Mouse (Mus musculus) kidney, adult 11 months (tissue): Measurements from ENCODE around the gene Sfxn5.

Experiments used
- DNase-seq: peaks from one replicate; pipeline ENCODE4 v3.0.0; 2022

Gene Sfxn5

GRCm38 (mm10) chr6:85333000-85333669 is at the start of gene Sfxn5:
Sfxn5 (minus strand) TSS chr6:85333422.
- DNase-seq = peak; percentile 96

DNA sequence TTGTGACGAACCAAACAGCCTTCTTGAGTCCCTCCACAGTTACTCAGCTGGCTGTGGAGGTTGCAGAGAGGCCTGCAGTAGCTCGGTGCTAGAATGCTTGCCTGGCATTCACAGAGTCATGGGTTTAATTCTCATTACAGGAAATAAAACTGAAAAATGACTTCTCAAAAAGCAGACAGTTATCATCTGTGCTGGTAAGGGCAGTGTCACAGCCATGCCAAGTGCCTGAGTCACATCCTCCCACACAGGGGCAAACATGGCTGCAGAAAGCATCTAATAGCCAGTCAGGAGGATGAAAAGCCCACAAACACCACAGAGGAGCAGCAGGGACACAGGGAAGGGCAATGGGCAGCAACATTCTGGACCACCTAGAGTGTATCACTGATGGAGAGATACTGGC is 49.6 kb upstream of the Sfxn5 start:
- DNase-seq = no peak

DNA sequence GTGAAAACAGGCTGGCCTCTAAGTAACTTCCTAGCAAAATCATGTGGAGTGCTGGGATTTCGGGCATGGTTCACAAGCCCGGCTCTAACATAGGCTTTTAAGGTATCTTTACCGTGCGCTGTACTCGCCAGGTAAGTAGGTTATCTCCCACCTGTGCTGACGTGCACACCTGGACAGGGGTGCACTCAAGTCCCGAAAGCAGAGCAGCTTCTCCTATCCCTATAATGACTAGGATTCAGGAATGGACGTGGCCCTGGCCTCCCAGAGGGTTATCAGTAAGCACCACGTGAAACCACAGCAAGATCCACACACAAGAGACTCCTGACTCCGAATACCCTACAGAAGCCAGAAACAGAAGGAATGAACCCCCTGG is 48.4 kb upstream of the Sfxn5 start:
- DNase-seq = no peak

GRCm38 (mm10) chr6:85380901-85381647 is 47.9 kb upstream of the Sfxn5 start:
- DNase-seq = no peak

DNA sequence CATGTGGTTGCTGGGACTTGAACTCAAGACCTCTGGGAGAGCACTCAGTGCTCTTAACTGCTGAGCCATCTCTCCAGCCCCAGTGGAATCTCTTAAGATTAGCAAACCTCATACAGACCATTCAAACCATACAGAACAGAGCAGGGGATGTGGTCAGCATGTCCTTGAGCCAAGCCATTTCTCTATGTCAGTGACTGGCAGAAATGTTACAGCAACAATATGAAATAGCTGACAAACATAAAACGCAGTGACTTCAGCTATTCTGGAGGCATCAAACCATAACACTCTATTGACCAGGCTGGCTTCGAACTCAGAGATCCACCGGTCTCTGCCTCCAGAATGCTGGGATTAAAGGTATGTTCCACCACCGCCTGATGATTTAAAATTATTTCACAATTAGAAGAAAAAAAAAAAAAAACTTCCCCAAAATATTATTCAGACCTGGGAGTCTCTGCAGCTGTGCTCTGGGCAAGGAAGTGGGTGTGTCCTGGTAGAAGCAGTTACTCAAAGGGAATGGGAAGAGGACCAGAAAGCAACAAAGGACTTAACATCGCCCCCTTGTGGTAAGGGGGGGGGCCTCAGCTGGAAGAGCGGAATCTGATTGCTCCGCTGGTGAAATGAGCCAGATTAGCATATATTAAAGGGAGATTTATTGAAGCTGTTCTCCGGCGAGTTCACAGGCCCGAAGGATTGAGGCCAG is 47.1 kb upstream of the Sfxn5 start:
- DNase-seq = peak; percentile 88

DNA sequence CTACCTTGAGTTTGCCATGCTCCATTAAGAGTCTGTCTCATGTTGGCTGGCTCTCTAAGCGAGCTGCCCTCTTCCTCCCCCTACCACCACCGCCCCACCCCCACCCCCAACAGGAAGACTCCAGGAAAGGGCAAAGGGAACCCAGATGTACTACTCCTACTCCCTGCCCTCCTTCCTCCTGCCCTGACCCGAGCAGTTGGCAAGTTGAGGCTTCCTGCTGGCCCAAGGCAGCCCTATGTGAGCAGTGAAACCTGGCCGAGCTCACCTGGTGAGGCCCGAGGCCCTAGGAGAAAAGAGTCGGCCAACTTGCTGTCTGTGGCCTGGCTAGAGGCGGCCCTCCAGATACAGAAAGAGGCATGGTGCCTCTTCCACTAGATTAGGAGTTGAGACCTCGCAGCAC is 45.4 kb upstream of the Sfxn5 start:
- no peak for DNase-seq

- DNase-seq = no peak
Observed at GRCm38 (mm10) chr6:85377876-85378275, 44.7 kb upstream of the Sfxn5 start.

DNA sequence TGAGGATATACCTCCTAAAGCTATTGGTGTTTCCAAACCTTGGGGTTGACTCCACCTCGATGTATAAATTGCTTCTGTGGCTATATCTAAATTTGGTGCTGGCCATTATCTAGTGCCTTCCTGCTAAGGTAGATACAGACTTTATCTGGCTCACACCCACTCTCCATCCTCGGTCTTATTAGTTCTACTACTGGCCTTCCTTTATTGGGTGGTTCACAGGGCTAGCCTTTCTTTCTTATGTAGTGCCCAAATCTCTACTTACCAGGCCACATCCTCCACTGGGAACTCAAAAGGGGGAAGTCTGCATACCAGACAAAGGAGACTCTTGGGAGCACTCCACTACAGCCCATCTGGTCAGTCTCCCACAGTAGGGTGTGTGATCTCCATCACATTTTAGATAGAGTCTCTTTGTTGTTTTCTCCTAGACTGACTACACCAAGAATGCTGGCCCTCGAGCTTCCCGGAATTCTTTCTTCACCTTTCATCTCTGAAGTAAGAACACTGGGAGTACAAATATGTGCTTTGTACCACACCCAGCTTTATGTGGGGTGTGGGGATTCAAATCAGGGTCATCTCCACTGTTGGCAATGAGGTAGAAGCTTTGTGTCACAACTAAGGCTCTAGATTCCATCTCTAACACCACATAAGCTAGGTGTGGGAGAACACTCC is 44.0 kb upstream of the Sfxn5 start:
- no peak for DNase-seq

DNA sequence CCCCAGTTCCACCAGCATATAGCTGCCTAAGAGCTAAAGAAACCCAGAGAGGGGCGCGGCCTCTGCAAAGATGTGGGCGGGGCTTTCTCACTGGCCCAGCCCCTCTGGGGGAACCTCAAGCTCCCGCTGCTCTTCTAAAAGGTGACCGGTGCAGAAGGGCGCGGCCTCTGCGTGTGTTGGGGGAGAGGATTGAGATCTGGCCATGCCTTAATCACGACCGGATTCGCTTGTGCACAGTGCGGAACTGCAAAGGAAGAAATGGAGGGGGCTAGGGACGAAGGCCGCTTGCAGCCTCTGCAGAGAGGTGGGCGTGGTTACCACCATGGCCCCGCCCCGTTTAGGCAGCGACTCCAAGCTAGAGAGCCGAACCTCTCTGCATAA is 41.5 kb upstream of the Sfxn5 start:
- DNase-seq = peak; percentile 98

- DNase-seq = no peak
Observed at GRCm38 (mm10) chr6:85373951-85374733, 40.9 kb upstream of the Sfxn5 start, which contains the start of gene Rab11fip5. Rab11fip5 (minus strand) TSS chr6:85374634.

- DNase-seq = no peak
Observed at GRCm38 (mm10) chr6:85373066-85373860, 40.0 kb upstream of the Sfxn5 start.

- DNase-seq = no peak
Observed at GRCm38 (mm10) chr6:85372496-85372895, 39.3 kb upstream of the Sfxn5 start.

DNA sequence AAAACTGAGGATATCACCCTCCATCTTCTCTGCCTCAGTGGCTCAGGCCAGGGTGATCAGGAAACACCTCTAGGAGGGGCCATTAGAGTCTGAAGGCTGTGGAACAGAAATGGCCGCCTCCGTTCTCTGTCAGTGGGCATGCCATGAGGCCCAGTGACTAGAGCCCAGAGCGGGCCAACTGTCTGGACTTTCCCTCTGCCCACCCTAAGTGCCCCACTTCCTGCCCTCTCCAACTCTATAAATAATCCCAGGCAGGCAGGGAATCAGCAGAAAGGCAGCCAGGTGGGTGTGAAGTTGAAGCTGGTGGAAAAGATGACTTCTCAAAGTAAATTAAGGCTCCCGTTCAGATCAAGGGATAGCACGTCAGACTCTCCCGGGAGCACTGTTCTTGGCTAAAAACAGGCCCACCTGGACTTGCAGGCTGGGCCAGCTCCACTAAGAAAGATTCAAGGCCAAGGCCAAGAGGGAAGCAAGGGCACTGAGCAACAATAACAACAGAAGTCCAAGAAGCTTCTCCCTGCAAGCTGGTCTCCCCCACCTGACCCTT is 38.7 kb upstream of the Sfxn5 start:
- no peak for DNase-seq

- no peak for DNase-seq
Observed at GRCm38 (mm10) chr6:85370666-85371430, 37.6 kb upstream of the Sfxn5 start.

GRCm38 (mm10) chr6:85370041-85370440 is 36.8 kb upstream of the Sfxn5 start:
- no peak for DNase-seq

DNA sequence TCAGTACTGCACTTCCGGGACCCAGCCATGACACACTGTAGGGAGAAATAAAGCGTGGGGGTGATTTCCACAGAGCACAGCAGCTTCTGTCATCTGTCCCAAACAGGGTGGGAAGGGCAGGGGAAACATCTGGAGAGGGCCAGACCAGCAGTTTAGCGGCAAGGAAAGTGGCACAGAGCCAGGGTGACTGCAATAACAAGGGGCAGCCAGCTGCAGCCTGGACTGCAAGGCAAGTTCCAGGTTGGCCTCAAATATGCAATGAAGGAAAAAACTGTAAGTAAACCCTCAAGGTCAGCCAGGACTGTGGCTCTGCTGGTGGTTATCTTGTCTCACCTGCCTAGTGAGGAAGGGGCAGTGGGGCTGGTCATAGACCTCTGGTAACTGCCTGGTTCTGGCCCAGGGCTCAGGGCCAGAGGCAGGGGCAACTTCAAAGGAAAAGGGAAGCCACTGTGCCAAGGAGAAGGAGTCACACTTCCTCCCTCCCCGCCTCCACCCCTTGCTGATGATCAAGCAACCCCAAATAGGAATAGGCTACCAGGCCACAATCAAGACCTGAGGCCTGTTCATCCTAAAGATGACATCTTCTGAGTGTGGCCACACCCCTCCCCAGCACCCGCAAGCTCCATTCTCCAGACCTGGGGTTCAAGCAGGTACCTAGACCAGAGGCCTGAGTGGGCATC is 36.1 kb upstream of the Sfxn5 start:
- peak; percentile 75 for DNase-seq

DNA sequence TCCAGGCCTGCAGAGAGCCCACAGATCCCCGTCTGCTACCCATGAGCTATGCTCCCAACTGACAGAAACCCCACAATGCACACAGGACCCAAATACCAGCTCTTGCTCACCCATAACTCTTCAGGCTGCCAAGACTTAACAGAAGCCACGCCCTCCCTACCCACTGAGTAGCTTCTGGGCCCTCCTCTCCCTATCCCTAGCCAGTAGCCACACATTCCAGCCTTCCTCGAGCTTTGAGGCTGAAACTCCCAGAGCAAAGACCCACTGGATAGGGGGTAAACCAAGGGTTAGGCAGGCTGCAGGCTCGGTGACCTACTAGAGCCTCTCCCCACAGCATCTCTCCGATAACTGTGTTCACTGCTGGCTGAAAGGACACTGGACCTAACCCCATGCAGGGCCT is 35.5 kb upstream of the Sfxn5 start:
- DNase-seq = peak; percentile 60

DNA sequence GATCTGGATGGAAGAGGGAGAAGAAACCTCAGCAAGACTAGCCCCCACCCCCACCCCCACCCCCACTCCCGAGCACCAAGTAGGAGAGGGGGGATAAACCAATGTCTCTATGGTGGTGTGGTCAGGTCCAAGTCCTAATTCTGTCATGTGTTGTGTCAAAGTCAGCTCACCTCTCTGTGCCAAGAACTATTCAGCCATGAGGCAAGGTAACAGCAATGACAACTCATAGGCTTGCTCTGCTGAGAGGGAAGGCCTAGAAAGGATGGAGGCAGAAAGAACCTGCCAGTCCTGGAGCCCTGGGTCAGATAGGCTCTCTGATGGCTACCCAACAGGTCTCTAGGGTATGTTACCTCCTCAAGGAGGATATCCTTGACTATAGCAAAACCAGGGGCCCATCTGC is 34.9 kb upstream of the Sfxn5 start:
- no peak for DNase-seq

- DNase-seq = no peak
Observed at GRCm38 (mm10) chr6:85366387-85366786, 33.2 kb upstream of the Sfxn5 start.

GRCm38 (mm10) chr6:85364439-85364838 is 31.2 kb upstream of the Sfxn5 start:
- no peak for DNase-seq
